Mouse (Mus musculus) MEL (cell line): ENCODE measurements around the gene Atp6v1g2.

Source experiments
- CHD1 ChIP-seq: IDR thresholded peaks from 2 replicates; pipeline ENCODE4 v1.6.1; 2012; ENCODE audit warnings: low read depth, mild to moderate bottlenecking, inconsistent platforms, low read length, improper control_type of control experiment
- CTCF ChIP-seq, 3 experiments: IDR thresholded peaks in 2 of 3; conservative IDR thresholded peaks in 1 of 3; 2 replicates each; pipeline ENCODE4 v1.5.1; 2011 to 2012; ENCODE audit warnings: low read length in 3 of 3, low read depth in 2 of 3, mild to moderate bottlenecking in 2 of 3, improper control_type of control experiment in 1 of 3, inconsistent platforms in 1 of 3, mixed read lengths in 1 of 3, moderate library complexity in 1 of 3; ENCODE audit not compliant: control insufficient read depth in 1 of 3, insufficient read depth in 1 of 3, poor library complexity in 1 of 3, severe bottlenecking in 1 of 3
- GABPA ChIP-seq: IDR thresholded peaks from 2 replicates; pipeline ENCODE4 v1.6.1; 2012; ENCODE audit warnings: low read depth, mild to moderate bottlenecking, inconsistent platforms, low read length, improper control_type of control experiment, moderate library complexity
- GATA1 ChIP-seq: IDR thresholded peaks from 2 replicates; pipeline ENCODE4 v1.6.1; 2011; ENCODE audit warnings: low read depth, low read length, improper control_type of control experiment
- HCFC1 ChIP-seq: IDR thresholded peaks from 2 replicates; pipeline ENCODE4 v1.6.1; 2012; ENCODE audit warnings: low read depth, mild to moderate bottlenecking, inconsistent platforms, low read length, improper control_type of control experiment, moderate library complexity
- MAX ChIP-seq: IDR thresholded peaks from 2 replicates; pipeline ENCODE4 v1.6.1; 2011; ENCODE audit warnings: low read length, improper control_type of control experiment
- MYC ChIP-seq: IDR thresholded peaks from 2 replicates; pipeline ENCODE4 v1.6.1; 2011; ENCODE audit warnings: low read depth, mild to moderate bottlenecking, low read length, improper control_type of control experiment, moderate library complexity
- POLR2A ChIP-seq, 2 experiments: IDR thresholded peaks; 2 replicates each; pipeline ENCODE4 v1.6.1; 2011 to 2012; ENCODE audit warnings: low read length in 2 of 2, mild to moderate bottlenecking in 2 of 2, control low read depth in 1 of 2, improper control_type of control experiment in 1 of 2, low read depth in 1 of 2, moderate library complexity in 1 of 2; ENCODE audit not compliant: control insufficient read depth in 1 of 2, insufficient read depth in 1 of 2, poor library complexity in 1 of 2
- TBP ChIP-seq: IDR thresholded peaks from 2 replicates; pipeline ENCODE4 v1.8.0; 2011; ENCODE audit warnings: low read depth, low read length, improper control_type of control experiment
- TCF12 ChIP-seq: IDR thresholded peaks from 2 replicates; pipeline ENCODE4 v1.6.1; 2014; ENCODE audit warnings: low read depth, mild to moderate bottlenecking, inconsistent platforms, low read length, improper control_type of control experiment, moderate library complexity
- USF1 ChIP-seq: IDR thresholded peaks from 2 replicates; pipeline ENCODE4 v1.6.1; 2014; ENCODE audit warnings: low read depth, mild to moderate bottlenecking, inconsistent platforms, low read length, improper control_type of control experiment, moderate library complexity
- ZC3H11A ChIP-seq: IDR thresholded peaks from 2 replicates; pipeline ENCODE4 v1.6.1; 2012; ENCODE audit warnings: low read depth, mild to moderate bottlenecking, inconsistent platforms, low read length, improper control_type of control experiment
- ZNF384 ChIP-seq: IDR thresholded peaks from 2 replicates; pipeline ENCODE4 v1.6.1; 2012; ENCODE audit warnings: low read depth, mild to moderate bottlenecking, inconsistent platforms, low read length, improper control_type of control experiment

- TF ChIP-seq CTCF (IDR thresholded peaks at IDR 0.05 in 2 of 3, conservative IDR thresholded peaks at IDR 0.05 in 1 of 3; ENCODE audit: control insufficient read depth in 1 of 3, insufficient read depth in 1 of 3, low read depth in 2 of 3, low read length in 3 of 3, poor library complexity in 1 of 3, severe bottlenecking in 1 of 3): no peak
- no peak for TF ChIP-seq MAX
- TF ChIP-seq POLR2A (IDR thresholded peaks at IDR 0.05; ENCODE audit: control insufficient read depth in 1 of 2, insufficient read depth in 1 of 2, low read depth in 1 of 2, low read length in 2 of 2, poor library complexity in 1 of 2): no peak; a peak in 1 of 4 replicates
- no peak for TF ChIP-seq GABPA
- TF ChIP-seq HCFC1: no peak
- TF ChIP-seq ZC3H11A: no peak
- no peak for TF ChIP-seq MYC
- no peak for TF ChIP-seq TBP
- TF ChIP-seq USF1: no peak
- no peak for TF ChIP-seq GATA1
- TF ChIP-seq ZNF384: no peak
- no peak for TF ChIP-seq CHD1
- no peak for TF ChIP-seq TCF12
Measured at GRCm38 (mm10) chr17:35244999-35245398, 11.5 kb downstream of the Atp6v1g2 start.
